Mouse (Mus musculus): ENCODE measurements around the gene Adtrp.

GRCm38 (mm10) chr13:41886120-41886519, 38.6 kb upstream of the Adtrp start:
- TF ChIP-seq TAL1 (IDR thresholded peaks at IDR 0.05; ENCODE audit: low read length) (no peak), GATA1 (IDR thresholded peaks at IDR 0.05; ENCODE audit: low read length) (no peak)

All from erythroblast, embryonic 14.5 days (primary cell).